Mouse (Mus musculus): Measurements from ENCODE around the gene Phlpp1.

The Phlpp1 gene

GRCm38 (mm10) chr1:106194263-106194662, 22.7 kb downstream of the Phlpp1 start:
- DNase-seq (ENCODE audit: low spot score): no peak

DNA sequence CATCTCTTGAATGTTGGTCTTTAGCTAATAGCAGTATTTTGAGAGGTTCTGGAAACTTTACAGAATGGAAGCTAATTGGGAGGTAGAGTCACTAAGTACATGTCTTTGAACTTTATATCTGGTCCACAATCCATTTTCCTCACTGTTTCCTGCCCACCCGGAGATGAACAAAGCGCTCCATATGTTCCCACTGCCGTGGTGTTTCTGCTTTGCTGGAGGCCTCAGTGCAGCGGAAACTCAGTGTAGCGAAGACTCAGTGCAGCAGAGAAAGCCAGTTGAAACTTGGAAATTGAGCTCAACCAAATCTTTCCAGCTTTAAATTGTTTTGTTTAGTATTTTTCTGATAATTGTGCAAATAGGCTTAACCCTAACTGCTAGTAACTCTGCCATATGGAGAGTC, 26.4 kb downstream of the Phlpp1 start:
- DNase-seq (ENCODE audit: low spot score): no peak

- no peak for DNase-seq (ENCODE audit: low spot score)
These were observed 27.6 kb downstream of the Phlpp1 start for GRCm38 (mm10) chr1:106199109-106199508.

DNA sequence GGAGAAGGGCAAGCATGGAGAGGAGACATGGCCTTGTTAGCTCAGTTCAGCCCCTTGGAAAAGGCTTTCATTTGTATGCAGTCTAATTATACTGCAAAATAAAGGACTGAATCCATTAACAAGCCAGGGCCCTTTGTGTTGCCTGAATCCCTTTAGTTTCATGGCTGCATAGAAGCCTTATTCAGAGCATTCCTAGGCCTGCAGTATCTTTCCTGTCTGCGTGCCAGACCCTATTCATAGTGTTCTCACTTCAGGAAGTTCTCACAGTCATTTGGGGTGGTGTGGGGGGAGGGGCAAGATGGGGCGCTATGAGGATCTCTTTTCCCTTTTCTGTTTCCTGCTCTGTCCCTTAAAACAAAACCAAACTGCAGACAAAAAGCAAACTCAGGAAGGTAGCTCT, 28.1 kb downstream of the Phlpp1 start:
- peak; percentile 74 for DNase-seq (ENCODE audit: low spot score)

- DNase-seq (ENCODE audit: low spot score): no peak
These were observed 29.5 kb downstream of the Phlpp1 start for GRCm38 (mm10) chr1:106201025-106201424.

DNA sequence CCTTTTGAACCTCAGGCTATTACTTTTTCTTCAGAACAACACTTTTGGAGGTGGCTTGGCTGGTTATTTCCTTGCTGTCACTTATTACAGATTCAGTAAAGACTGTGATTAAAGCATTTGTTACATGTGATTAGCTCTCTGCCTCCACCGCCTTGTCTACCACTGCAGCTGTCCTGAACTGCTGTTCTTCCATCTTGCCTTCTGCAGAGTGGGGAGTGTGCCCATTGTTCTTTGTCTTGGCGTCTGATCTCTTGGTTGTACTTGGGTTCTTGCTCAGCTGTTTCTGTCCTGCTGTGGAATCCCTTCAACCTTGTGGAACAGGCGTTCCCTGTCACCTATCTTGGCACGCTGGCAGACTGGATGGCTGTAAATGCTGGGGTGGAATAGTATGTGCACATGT, 30.4 kb downstream of the Phlpp1 start:
- DNase-seq (ENCODE audit: low spot score): no peak

DNA sequence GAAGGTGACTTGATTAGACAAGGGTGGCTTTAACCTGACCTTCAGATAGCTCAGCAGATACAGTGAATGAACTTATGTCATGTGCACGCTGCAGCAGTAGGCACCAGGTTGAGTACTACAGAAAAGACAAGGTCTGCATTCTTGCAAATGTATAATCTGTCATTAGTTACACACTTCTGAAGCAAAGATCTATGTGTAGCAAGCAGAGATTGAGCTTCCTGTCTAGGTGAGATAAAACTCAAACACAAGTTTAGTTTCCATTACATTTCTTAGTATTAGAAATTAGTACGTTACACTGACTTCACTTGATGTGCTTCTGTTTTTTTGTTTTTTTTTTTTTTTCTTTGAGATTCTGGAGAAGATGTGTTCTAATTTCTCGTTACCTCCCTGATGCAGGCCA, 32.4 kb downstream of the Phlpp1 start:
- DNase-seq (ENCODE audit: low spot score): no peak

DNA sequence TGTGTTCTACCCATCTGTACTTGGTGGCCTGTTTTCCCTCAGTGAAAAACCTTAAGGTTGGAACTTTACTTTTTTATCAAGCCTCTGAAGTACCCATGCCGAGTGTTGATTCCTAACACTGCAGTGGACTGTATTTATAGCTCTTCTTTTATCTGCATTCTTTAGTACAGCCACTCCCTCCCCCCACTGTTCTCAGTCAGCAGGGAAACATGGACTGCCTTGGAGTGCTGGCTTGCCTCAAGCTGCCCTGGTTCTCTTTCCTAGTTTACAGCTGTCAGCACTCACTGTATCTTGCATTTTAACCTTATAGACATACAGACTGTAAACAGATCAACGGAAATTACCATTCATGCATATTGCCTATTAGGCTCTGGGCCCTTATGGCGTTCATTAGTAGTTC, 32.8 kb downstream of the Phlpp1 start:
- peak; percentile 48 for DNase-seq (ENCODE audit: low spot score)

DNA sequence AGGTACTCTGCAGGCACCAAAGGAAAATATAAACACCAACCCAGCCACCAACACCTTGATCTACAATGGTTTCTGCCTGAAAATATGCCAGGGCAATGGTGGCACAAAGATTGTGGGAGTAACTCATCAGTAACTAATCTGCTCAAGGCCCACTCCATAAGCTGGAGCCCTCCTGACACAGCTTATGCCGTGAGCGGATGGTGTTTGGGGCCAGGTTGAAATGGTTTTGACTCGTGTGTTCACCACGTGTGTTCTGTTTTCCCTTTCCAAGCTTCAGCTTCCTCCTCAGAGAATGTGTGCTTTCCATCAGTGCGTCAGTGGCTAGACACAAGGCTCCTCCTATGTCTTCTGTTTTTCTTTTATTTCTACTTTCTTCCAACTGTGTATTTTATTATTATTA, 37.0 kb downstream of the Phlpp1 start:
- peak; percentile 25 for DNase-seq (ENCODE audit: low spot score)

GRCm38 (mm10) chr1:106210461-106210860, 38.9 kb downstream of the Phlpp1 start:
- no peak for DNase-seq (ENCODE audit: low spot score)

- DNase-seq (ENCODE audit: low spot score): no peak
These were observed 39.6 kb downstream of the Phlpp1 start for GRCm38 (mm10) chr1:106211146-106211545.

DNA sequence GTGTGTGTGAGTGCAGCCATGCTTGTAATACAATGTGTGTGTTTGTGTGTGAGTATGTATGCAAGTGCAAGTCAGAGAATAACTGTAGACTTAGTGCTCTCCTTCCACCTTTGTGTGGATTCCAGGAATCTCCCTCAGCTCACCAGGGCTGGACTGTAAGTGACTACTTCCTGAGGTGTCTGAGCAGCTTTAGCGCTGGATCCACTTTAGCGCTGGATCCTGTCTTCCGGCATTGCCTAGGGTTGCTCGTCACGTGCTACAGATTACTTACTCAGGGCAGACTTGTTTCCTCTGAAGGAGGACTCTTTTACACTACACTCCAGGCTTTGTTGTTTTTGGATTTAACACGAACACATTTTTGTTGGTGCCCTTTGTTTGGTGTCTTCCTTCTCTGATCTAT, 48.9 kb downstream of the Phlpp1 start:
- DNase-seq (ENCODE audit: low spot score): no peak

GRCm38 (mm10) chr1:106221371-106221770, 49.8 kb downstream of the Phlpp1 start:
- DNase-seq (ENCODE audit: low spot score): no peak

DNA sequence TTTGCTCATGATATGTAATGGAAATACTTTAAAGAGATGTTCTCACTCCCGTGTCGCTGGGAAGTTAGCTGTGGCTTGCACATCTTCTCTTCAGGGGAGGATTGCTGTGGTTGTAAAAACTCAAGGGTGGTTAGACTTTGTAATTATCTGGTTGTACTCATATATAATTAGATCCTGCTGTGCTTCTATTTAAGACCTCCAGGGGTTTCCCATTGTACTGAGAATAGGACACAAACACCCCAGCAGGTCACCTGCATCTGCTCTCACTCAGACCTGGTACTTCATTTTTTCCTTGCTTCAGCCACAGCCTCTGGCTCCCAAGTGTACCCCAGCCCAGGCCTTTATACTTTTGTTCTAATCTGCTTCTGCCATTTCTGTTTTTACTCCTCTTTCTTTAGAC, 50.4 kb downstream of the Phlpp1 start:
- no peak for DNase-seq (ENCODE audit: low spot score)

- DNase-seq (ENCODE audit: low spot score): no peak
These were observed 55.1 kb downstream of the Phlpp1 start for GRCm38 (mm10) chr1:106226613-106227012.

- no peak for DNase-seq (ENCODE audit: low spot score)
These were observed 58.8 kb downstream of the Phlpp1 start for GRCm38 (mm10) chr1:106230313-106230712.

DNA sequence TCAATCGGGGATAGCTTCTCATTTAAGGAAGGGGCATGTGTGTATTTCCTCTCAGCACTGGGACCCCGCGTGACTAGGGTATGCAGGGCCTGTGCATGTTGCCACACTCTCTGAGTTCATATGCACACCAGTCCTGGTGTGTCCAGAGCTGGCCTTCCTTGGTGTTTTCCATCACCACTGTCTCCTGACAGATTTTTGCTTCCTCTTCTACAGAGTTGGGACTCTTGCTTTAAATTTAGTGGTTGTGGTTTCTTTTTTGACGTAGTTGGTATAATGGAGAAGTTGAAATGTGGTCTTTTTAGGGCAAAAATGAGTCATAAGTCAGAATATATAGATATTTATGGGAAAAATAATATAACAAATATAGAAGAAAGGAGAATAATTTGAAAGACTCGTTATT, 59.8 kb downstream of the Phlpp1 start:
- DNase-seq (ENCODE audit: low spot score): no peak

- no peak for DNase-seq (ENCODE audit: low spot score)
These were observed 60.4 kb downstream of the Phlpp1 start for GRCm38 (mm10) chr1:106231805-106232459.

- DNase-seq (ENCODE audit: low spot score): no peak
These were observed 60.9 kb downstream of the Phlpp1 start for GRCm38 (mm10) chr1:106232460-106232850.

GRCm38 (mm10) chr1:106236986-106237385, 65.4 kb downstream of the Phlpp1 start:
- DNase-seq (ENCODE audit: low spot score): no peak

DNA sequence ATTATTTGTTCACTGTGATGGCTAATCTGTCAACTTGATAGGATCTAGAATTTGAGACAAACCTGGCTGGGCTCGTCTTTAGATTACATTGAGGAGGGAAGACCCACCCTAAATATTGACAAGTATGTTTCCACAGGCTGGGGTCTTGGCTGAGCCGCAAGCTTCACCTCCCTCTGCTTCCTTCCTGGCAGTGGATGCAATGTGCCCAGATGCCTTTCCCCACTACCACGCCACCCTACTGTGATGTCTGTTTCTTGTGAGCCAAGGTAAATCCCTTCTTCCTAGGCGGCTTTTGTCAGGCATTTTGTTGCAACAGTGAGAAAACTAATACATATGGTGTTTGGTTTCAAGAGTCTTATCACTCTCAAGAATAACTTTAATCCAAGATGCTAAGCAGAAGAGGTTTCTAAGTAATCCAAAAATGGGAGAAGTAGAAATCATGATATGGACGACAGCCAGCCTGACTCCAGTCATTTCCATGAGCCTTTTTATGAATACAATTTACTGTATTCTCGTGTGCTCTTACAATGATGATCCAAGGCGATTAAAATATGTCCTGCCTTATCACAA, 68.6 kb downstream of the Phlpp1 start:
- no peak for DNase-seq (ENCODE audit: low spot score)

- no peak for DNase-seq (ENCODE audit: low spot score)
These were observed 69.5 kb downstream of the Phlpp1 start for GRCm38 (mm10) chr1:106241059-106241458.

DNA sequence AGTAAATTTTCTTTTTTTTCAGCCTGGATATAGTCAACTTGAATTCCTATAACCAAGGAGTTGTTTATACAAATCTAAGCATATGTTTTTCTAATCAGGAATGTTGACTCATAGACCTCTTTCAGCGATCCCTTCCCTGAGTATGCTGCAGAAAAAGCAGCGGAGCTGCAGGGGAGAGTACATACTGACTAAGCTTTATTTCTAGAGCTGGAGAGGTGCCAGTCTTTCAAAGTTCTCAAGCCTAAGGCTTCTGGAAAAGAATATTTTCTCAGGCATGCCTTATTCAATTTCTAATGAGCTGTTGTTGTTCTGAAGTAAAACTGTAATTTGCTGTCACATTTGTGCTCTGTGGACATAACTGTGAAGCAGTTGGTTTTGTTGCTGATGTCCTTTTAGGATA, 70.6 kb downstream of the Phlpp1 start:
- no peak for DNase-seq (ENCODE audit: low spot score)

DNA sequence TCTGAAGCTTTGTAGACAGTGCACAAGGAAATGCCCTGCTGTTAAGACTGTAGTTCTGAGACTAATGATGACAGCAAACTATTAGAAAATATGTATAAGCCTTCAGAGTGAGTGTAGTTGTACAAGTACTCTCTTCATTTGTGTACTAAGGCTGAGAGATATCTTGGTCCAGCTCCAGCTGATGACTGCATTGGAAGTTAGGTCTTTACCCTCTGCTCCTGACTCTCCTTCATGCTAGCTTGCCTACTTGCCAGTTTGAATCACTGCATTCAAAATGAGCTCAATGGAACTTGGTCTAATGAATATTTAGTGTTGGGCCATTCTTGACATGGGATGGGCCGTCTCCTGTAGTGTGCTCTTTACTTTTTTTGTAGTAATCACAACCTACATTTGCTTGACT, 71.8 kb downstream of the Phlpp1 start:
- no peak for DNase-seq (ENCODE audit: low spot score)

Data from embryo, embryonic 10 days (tissue).